ENCODE assay signal across 19 mouse cellular contexts in genomic region chr5:4816981-4817380, GRCm38 (mm10). TPM values are rescaled to one million over a fixed set of nuclear protein-coding genes. Genes with fewer than 3 reads are reported as not detected.
DNase-seq lines count a peak whose midpoint lies in the region; ATAC-seq and TF ChIP-seq lines count a peak whose summit lies in the region.
"Had no signal": no experiment of that assay in that cellular context is flagged by ENCODE, and none has a peak within 500 bp of the region (broad histone marks: within the 10 kb centered on the region; RNA-seq: fewer than 3 reads in every experiment).

No protein-coding gene starts in this region.

- no peak overlapping the region for H3K9ac ChIP-seq in heart, embryonic 11.5 days (ENCODE audit: low read depth, low read length)
- no peak overlapping the region for H3K9ac ChIP-seq in midbrain, postnatal 0 days (replicated peaks; ENCODE audit: low read length, poor library complexity, severe bottlenecking)
- no peak overlapping the region for H3K9ac ChIP-seq in midbrain, embryonic 15.5 days
- H3K9ac ChIP-seq: embryonic facial prominence, embryonic 12.5 days; forebrain, embryonic 12.5 days; hindbrain, embryonic 14.5 days had no signal

- intact Hi-C loops in heart, postnatal 14 days (cut with DNase I): no loop called here

- H3K9me3 ChIP-seq in heart, embryonic 11.5 days (replicated peaks; ENCODE audit: control insufficient read depth, low read length): no peaks in the 10 kb centered on the region
- no peaks in the 10 kb centered on the region for H3K9me3 ChIP-seq in midbrain, postnatal 0 days (ENCODE audit: low read length)
- H3K9me3 ChIP-seq in midbrain, embryonic 15.5 days: no peaks in the 10 kb centered on the region
- H3K9me3 ChIP-seq: embryonic facial prominence, embryonic 12.5 days; forebrain, embryonic 12.5 days; G1E had no signal

- H3K27ac ChIP-seq in heart, embryonic 11.5 days (ENCODE audit: low read depth, low read length): no peak overlapping the region
- H3K27ac ChIP-seq in midbrain, postnatal 0 days (ENCODE audit: low read depth, low read length): no peak overlapping the region
- H3K27ac ChIP-seq in midbrain, embryonic 15.5 days: no peak overlapping the region
- H3K27ac ChIP-seq: embryonic facial prominence, embryonic 12.5 days; forebrain, embryonic 12.5 days; hindbrain, embryonic 14.5 days had no signal

- no peaks in the 10 kb centered on the region for H3K27me3 ChIP-seq in heart, embryonic 11.5 days (ENCODE audit: control insufficient read depth, insufficient read depth, low read length)
- no peaks in the 10 kb centered on the region for H3K27me3 ChIP-seq in midbrain, postnatal 0 days (ENCODE audit: insufficient read depth, low read length)
- no peaks in the 10 kb centered on the region for H3K27me3 ChIP-seq in midbrain, embryonic 15.5 days (replicated peaks)
- H3K27me3 ChIP-seq: embryonic facial prominence, embryonic 12.5 days; forebrain, embryonic 12.5 days had no signal

- H3K36me3 ChIP-seq in heart, embryonic 11.5 days (ENCODE audit: control insufficient read depth, insufficient read depth, low read length): no peaks in the 10 kb centered on the region
- H3K36me3 ChIP-seq in midbrain, postnatal 0 days (ENCODE audit: insufficient read depth, low read length): no peaks in the 10 kb centered on the region
- H3K36me3 ChIP-seq in midbrain, embryonic 15.5 days (replicated peaks): no peaks in the 10 kb centered on the region
- H3K36me3 ChIP-seq: embryonic facial prominence, embryonic 12.5 days; forebrain, embryonic 12.5 days; G1E had no signal

- DNase-seq in cerebellum, postnatal 10 days: peak; percentile 61 to 71
- no peak for DNase-seq in cerebellum, adult 9-10 months
- peak; percentile 61 for DNase-seq in heart, adult 11 months
- no peak for DNase-seq in heart, postnatal 14 days
- peak; percentile 32 for DNase-seq in heart, postnatal 4 days
- DNase-seq in midbrain, postnatal 0 days (ENCODE audit: low spot score): peak; percentile 33
- DNase-seq: adrenal gland, adult 8-10 months; B cell, adult 2 months; gastrocnemius, postnatal 36 days; heart, adult 18-20 months; kidney, adult 2 months had no signal

- no peak for ATAC-seq in heart, embryonic 11.5 days (replicated peaks; ENCODE audit: insufficient number of reproducible peaks, low FRiP score, low TSS enrichment)
- ATAC-seq in midbrain, postnatal 0 days (ENCODE audit: low FRiP score): no peak
- ATAC-seq in midbrain, embryonic 15.5 days (replicated peaks): no peak
- ATAC-seq: CD4-positive, CD25-positive, alpha-beta regulatory T cell, adult 4 months; intestine, embryonic 16.5 days had no signal

- WGBS in heart, embryonic 11.5 days (ENCODE audit: insufficient replicate concordance): 81% methylated on average over 5 of the region's 5 CpGs
- 74% methylated on average over 5 of the region's 5 CpGs for WGBS in midbrain, postnatal 0 days
- 74% methylated on average over 5 of the region's 5 CpGs for WGBS in midbrain, embryonic 15.5 days

- TF ChIP-seq CTCF in midbrain, postnatal 0 days (IDR thresholded peaks at IDR 0.05): peak; percentile 13; the same call in 1 of the 2 replicates

- no peak overlapping the region for H3K4me3 ChIP-seq in heart, embryonic 11.5 days (ENCODE audit: low read depth, low read length)
- H3K4me3 ChIP-seq in midbrain, postnatal 0 days (ENCODE audit: low read depth, low read length): no peak overlapping the region
- H3K4me3 ChIP-seq in midbrain, embryonic 15.5 days: no peak overlapping the region
- H3K4me3 ChIP-seq: embryonic facial prominence, embryonic 12.5 days; forebrain, embryonic 12.5 days had no signal

- H3K4me1 ChIP-seq in heart, embryonic 11.5 days (ENCODE audit: control insufficient read depth, insufficient read depth, low read length): no peaks in the 10 kb centered on the region
- peaks cover 7% of the 10 kb centered on the region; the same call in 1 of the 2 replicates for H3K4me1 ChIP-seq in midbrain, postnatal 0 days (ENCODE audit: insufficient read depth, low read length)
- peaks cover 22% of the 10 kb centered on the region for H3K4me1 ChIP-seq in midbrain, embryonic 15.5 days

- no peak overlapping the region for H3K4me2 ChIP-seq in heart, embryonic 11.5 days
- no peak overlapping the region for H3K4me2 ChIP-seq in midbrain, postnatal 0 days (ENCODE audit: low read depth, low read length, poor library complexity, severe bottlenecking)
- no peak overlapping the region for H3K4me2 ChIP-seq in midbrain, embryonic 15.5 days
- H3K4me2 ChIP-seq: embryonic facial prominence, embryonic 12.5 days; forebrain, embryonic 12.5 days; hindbrain, embryonic 14.5 days had no signal

RNA-seq across cellular contexts. Expression of gene Fzd1, which starts 59.1 kb away (rescaled TPM):
- total RNA-seq in heart, postnatal 14 days (2021): 10 to 100 TPM; 12.5 to 13.3 TPM
- total RNA-seq in heart, postnatal 4 days (2021): 10 to 100 TPM; 28.3 to 28.6 TPM
- 19.7 and 24.6 TPM in 2 replicates for polyA plus RNA-seq in heart, embryonic 11.5 days (2014; fragmentation: Nextera tagmentation; extraction: Ambion mirVana)
- 105 and 112 TPM in 2 replicates for total RNA-seq in midbrain, postnatal 0 days (2014; rRNA removed)
- polyA plus RNA-seq in midbrain, postnatal 0 days (2015; fragmentation: Nextera tagmentation; extraction: Ambion mirVana): 14.1 and 16.2 TPM in 2 replicates
- 33.2 and 38.9 TPM in 2 replicates for polyA plus RNA-seq in midbrain, embryonic 15.5 days (2015; fragmentation: Nextera tagmentation; extraction: Ambion mirVana)
- polyA plus RNA-seq: CD4-positive, CD25-positive, alpha-beta regulatory T cell, adult 4 months; G1E had no signal

Comparison
In these comparisons a context has a peak if more than half of its experiments do, and no peak if none do; other contexts are left out.
1. DNase-seq: peak in cerebellum, postnatal 10 days (2 of 2), heart, adult 11 months (single experiment), heart, postnatal 4 days (single experiment) and midbrain, postnatal 0 days (single experiment); none in cerebellum, adult 9-10 months (single experiment) and heart, postnatal 14 days (0 of 2).